Mouse (Mus musculus): ENCODE results near the gene Pih1d1. TPM values are rescaled to one million over a fixed set of nuclear protein-coding genes. Genes with fewer than 3 reads are reported as not detected.

Gene Pih1d1
- total and polyA plus RNA-seq, 2 experiments from 2014 or later, result 77.1 to 104 TPM

GRCm38 (mm10) chr7:45175929-45176328, 21.8 kb downstream of the Pih1d1 start:
- DNase-seq (ENCODE audit: low spot score) (no peak), ATAC-seq (ENCODE audit: low FRiP score) (0 out of 2 replicates have a peak, but pooled peaks have one; percentile 45)
- H3K9ac ChIP-seq (replicated peaks; ENCODE audit: low read length, poor library complexity, severe bottlenecking), result no peak overlapping the region
- peaks cover 5% of the 10 kb centered on the region; the same call in 1 of the 2 replicates for H3K4me1 ChIP-seq (ENCODE audit: insufficient read depth, low read length)
- peak overlapping the region; percentile 23 for H3K4me3 ChIP-seq (ENCODE audit: low read depth, low read length)
- no peak overlapping the region for H3K27ac ChIP-seq (ENCODE audit: low read depth, low read length)
- TF ChIP-seq CTCF (IDR thresholded peaks at IDR 0.05), result no peak
- H3K4me2 ChIP-seq (ENCODE audit: low read depth, low read length, poor library complexity, severe bottlenecking), result peak overlapping the region; percentile 39
- peaks cover 69% of the 10 kb centered on the region for H3K27me3 ChIP-seq (ENCODE audit: insufficient read depth, low read length)
- WGBS, result 2% methylated on average over 23 of the region's 23 CpGs
- no peaks in the 10 kb centered on the region for H3K9me3 ChIP-seq (ENCODE audit: low read length)
- H3K36me3 ChIP-seq (ENCODE audit: insufficient read depth, low read length), result no peaks in the 10 kb centered on the region

GRCm38 (mm10) chr7:45176356-45176755, 22.3 kb downstream of the Pih1d1 start:
- WGBS, result under 1% methylated on average over 30 of the region's 31 CpGs
- Histone ChIP-seq H3K27me3 (ENCODE audit: insufficient read depth, low read length) (peaks cover 74% of the 10 kb centered on the region), H3K4me3 (ENCODE audit: low read depth, low read length) (peak overlapping the region; percentile 23)

DNA sequence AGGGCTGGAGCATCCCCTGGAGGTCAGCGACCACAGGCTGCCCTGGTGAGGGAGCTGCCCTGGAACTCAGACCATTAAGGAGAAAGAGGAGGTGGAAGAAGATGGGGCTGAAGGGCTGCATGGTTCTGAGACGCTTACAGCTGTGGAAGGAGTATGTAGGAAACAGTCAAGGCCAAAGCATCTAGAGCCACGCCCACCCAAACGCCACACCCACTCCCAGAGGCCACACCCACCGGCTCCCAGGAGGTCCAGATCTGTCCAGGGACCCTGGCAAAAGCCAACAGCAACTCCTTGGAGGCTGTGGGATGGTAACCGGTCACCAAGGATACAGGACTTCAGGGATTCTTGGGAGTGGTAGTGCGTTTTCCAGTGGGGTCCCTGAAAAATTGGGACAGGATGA, 24.4 kb downstream of the Pih1d1 start:
- ATAC-seq (ENCODE audit: low FRiP score), result no peak
- Histone ChIP-seq H3K4me2 (ENCODE audit: low read depth, low read length, poor library complexity, severe bottlenecking) (no peak overlapping the region), H3K4me3 (ENCODE audit: low read depth, low read length) (no peak overlapping the region), H3K9ac (replicated peaks; ENCODE audit: low read length, poor library complexity, severe bottlenecking) (no peak overlapping the region), H3K27me3 (ENCODE audit: insufficient read depth, low read length) (peaks cover 94% of the 10 kb centered on the region), H3K4me1 (ENCODE audit: insufficient read depth, low read length) (peaks cover 5% of the 10 kb centered on the region; the same call in 1 of the 2 replicates), H3K27ac (ENCODE audit: low read depth, low read length) (no peak overlapping the region), H3K36me3 (ENCODE audit: insufficient read depth, low read length) (no peaks in the 10 kb centered on the region), H3K9me3 (ENCODE audit: low read length) (no peaks in the 10 kb centered on the region)
- DNase-seq (ENCODE audit: low spot score), result no peak
- 29% methylated on average over 7 of the region's 7 CpGs for WGBS
- no peak for TF ChIP-seq CTCF (IDR thresholded peaks at IDR 0.05)

More at GRCm38 (mm10) chr7:45176356-45176755, 22.3 kb downstream of the Pih1d1 start:
- Histone ChIP-seq H3K9ac (replicated peaks; ENCODE audit: low read length, poor library complexity, severe bottlenecking) (no peak overlapping the region), H3K36me3 (ENCODE audit: insufficient read depth, low read length) (no peaks in the 10 kb centered on the region), H3K9me3 (ENCODE audit: low read length) (no peaks in the 10 kb centered on the region), H3K4me2 (ENCODE audit: low read depth, low read length, poor library complexity, severe bottlenecking) (peak overlapping the region; percentile 39), H3K4me1 (ENCODE audit: insufficient read depth, low read length) (peaks cover 5% of the 10 kb centered on the region; the same call in 1 of the 2 replicates), H3K27ac (ENCODE audit: low read depth, low read length) (no peak overlapping the region)
- TF ChIP-seq CTCF (IDR thresholded peaks at IDR 0.05), result no peak
- ATAC-seq (ENCODE audit: low FRiP score) (no peak), DNase-seq (ENCODE audit: low spot score) (no peak)

- H3K4me2 ChIP-seq (ENCODE audit: low read depth, low read length, poor library complexity, severe bottlenecking), result no peak within 1 kb of the TSS
- ATAC-seq (ENCODE audit: low FRiP score) (no peak), DNase-seq (ENCODE audit: low spot score) (no peak)
- no peak for TF ChIP-seq CTCF (IDR thresholded peaks at IDR 0.05)
- no peaks in the 10 kb centered on the region for H3K9me3 ChIP-seq (ENCODE audit: low read length)
- H3K36me3 ChIP-seq (ENCODE audit: insufficient read depth, low read length), result no peaks in the 10 kb centered on the region
- no peak within 1 kb of the TSS for H3K4me3 ChIP-seq (ENCODE audit: low read depth, low read length)
- H3K27ac ChIP-seq (ENCODE audit: low read depth, low read length), result no peak within 1 kb of the TSS
- 26% methylated on average over 7 of the region's 7 CpGs for WGBS
- peaks cover 92% of the 10 kb centered on the region for H3K27me3 ChIP-seq (ENCODE audit: insufficient read depth, low read length)
- H3K9ac ChIP-seq (replicated peaks; ENCODE audit: low read length, poor library complexity, severe bottlenecking), result no peak within 1 kb of the TSS
- peaks cover 5% of the 10 kb centered on the region; the same call in 1 of the 2 replicates for H3K4me1 ChIP-seq (ENCODE audit: insufficient read depth, low read length)
Observed at GRCm38 (mm10) chr7:45179469-45179868, 25.4 kb downstream of the Pih1d1 start, which contains the start of gene Gfy. Gfy (minus strand) TSS chr7:45179569.

DNA sequence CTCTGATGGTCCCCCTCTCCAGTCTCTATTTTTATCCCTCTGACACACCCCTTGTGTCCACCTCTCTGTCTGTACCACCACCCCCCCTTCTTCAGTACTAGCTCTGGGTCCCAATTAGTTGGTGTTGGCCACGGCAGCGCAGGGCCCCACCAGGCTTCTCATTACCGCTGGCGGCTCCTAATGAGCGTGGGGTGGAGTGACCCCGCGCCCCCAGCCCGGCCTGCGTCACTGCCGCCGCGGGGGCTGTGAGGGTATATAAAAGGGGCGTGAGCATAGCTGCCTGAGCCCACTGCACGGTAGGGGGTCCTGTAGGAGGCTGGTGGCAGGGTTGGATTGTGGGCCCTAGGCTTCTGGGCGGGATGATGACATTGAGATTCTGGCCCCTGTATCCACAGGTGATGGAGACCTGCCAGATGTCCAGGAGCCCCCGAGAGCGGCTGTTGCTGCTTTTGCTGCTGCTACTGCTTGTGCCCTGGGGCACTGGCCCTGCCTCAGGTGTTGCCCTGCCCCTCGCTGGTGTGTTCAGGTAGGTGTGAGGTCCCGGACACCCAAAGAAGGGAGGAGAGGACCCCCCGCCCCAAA, 26.9 kb downstream of the Pih1d1 start, which contains the start of gene Pth2:
Gene Pth2, plus strand, starts transcription at position 100 of the 582 bp plus-strand sequence.
- Histone ChIP-seq H3K27me3 (ENCODE audit: insufficient read depth, low read length) (peaks cover 81% of the 10 kb centered on the region), H3K9ac (replicated peaks; ENCODE audit: low read length, poor library complexity, severe bottlenecking) (no peak within 1 kb of the TSS), H3K4me1 (ENCODE audit: insufficient read depth, low read length) (peaks cover 4% of the 10 kb centered on the region; the same call in 1 of the 2 replicates), H3K4me2 (ENCODE audit: low read depth, low read length, poor library complexity, severe bottlenecking) (peak within 1 kb of the TSS; percentile 49), H3K27ac (ENCODE audit: low read depth, low read length) (no peak within 1 kb of the TSS), H3K9me3 (ENCODE audit: low read length) (no peaks in the 10 kb centered on the region), H3K36me3 (ENCODE audit: insufficient read depth, low read length) (no peaks in the 10 kb centered on the region), H3K4me3 (ENCODE audit: low read depth, low read length) (peak within 1 kb of the TSS; percentile 34)
- DNase-seq (ENCODE audit: low spot score) (no peak), ATAC-seq (ENCODE audit: low FRiP score) (no peak)
- WGBS, result 21% methylated on average over 20 of the region's 20 CpGs
- no peak for TF ChIP-seq CTCF (IDR thresholded peaks at IDR 0.05)

DNA sequence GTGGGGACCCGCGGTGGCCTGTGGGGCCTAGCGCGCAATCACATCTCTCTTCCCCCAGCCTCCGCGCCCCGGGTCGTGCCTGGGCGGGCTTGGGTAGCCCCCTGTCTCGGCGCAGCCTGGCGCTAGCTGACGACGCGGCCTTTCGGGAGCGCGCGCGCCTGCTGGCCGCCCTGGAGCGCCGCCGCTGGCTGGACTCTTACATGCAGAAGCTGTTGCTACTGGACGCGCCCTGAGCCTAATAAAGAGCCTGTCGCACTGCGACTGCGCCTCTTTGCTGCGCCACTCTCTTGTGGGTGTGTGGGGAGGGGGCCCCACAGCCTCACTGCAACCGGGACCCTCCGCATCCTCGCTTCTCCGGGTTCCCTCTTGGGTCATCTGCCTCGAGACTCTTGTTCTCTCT, 27.4 kb downstream of the Pih1d1 start:
- WGBS, result 4% methylated on average over 26 of the region's 35 CpGs

More for the DNA sequence above, 27.4 kb downstream of the Pih1d1 start:
- ATAC-seq (ENCODE audit: low FRiP score) (0 out of 2 replicates have a peak, but pooled peaks have one; percentile 8), DNase-seq (ENCODE audit: low spot score) (peak; percentile 22)
- Histone ChIP-seq H3K9ac (replicated peaks; ENCODE audit: low read length, poor library complexity, severe bottlenecking) (no peak overlapping the region), H3K36me3 (ENCODE audit: insufficient read depth, low read length) (no peaks in the 10 kb centered on the region), H3K4me1 (ENCODE audit: insufficient read depth, low read length) (no peaks in the 10 kb centered on the region), H3K9me3 (ENCODE audit: low read length) (no peaks in the 10 kb centered on the region), H3K4me3 (ENCODE audit: low read depth, low read length) (peak overlapping the region; percentile 34), H3K4me2 (ENCODE audit: low read depth, low read length, poor library complexity, severe bottlenecking) (peak overlapping the region; percentile 49), H3K27me3 (ENCODE audit: insufficient read depth, low read length) (peaks cover 76% of the 10 kb centered on the region), H3K27ac (ENCODE audit: low read depth, low read length) (no peak overlapping the region)
- TF ChIP-seq CTCF (IDR thresholded peaks at IDR 0.05), result peak; percentile 35; the same call in 1 of the 2 replicates
